ENCODE assay signal across 8 mouse cellular contexts in genomic region chr1:40657978-40658496, GRCm38 (mm10). TPM values are rescaled to one million over a fixed set of nuclear protein-coding genes. Genes with fewer than 3 reads are reported as not detected.
DNase-seq lines count a peak whose midpoint lies in the region; ATAC-seq and TF ChIP-seq lines count a peak whose summit lies in the region.

No protein-coding gene starts in this region.

- no peak overlapping the region for H3K9ac ChIP-seq in hindbrain, embryonic 11.5 days (ENCODE audit: low read depth, low read length)
- no peak overlapping the region for H3K9ac ChIP-seq in hindbrain, embryonic 16.5 days (ENCODE audit: low read depth, low read length)
- H3K9ac ChIP-seq in intestine, postnatal 0 days (ENCODE audit: low read depth, low read length), result no peak overlapping the region

- H3K4me3 ChIP-seq in hindbrain, embryonic 11.5 days (ENCODE audit: low read depth, low read length), result no peak overlapping the region
- no peak overlapping the region for H3K4me3 ChIP-seq in hindbrain, embryonic 16.5 days (ENCODE audit: low read length)
- no peak overlapping the region for H3K4me3 ChIP-seq in intestine, postnatal 0 days (ENCODE audit: low read depth, low read length)
- H3K4me3 ChIP-seq in left cerebral cortex, adult 2 months, result no peak overlapping the region

- intact Hi-C loops in left cerebral cortex, adult 2 months (cut with DNase I), result loop anchor here (1.0 to 10.0 kb wide), 3 partner anchors 79 to 543 kb away; no protein-coding TSS in a partner anchor

- H3K9me3 ChIP-seq in hindbrain, embryonic 11.5 days (ENCODE audit: control insufficient read depth, low read length), result no peaks in the 10 kb centered on the region
- H3K9me3 ChIP-seq in hindbrain, embryonic 16.5 days (ENCODE audit: control insufficient read depth, low read length), result no peaks in the 10 kb centered on the region
- no peaks in the 10 kb centered on the region for H3K9me3 ChIP-seq in intestine, postnatal 0 days (ENCODE audit: control insufficient read depth)

- no peaks in the 10 kb centered on the region for H3K27me3 ChIP-seq in hindbrain, embryonic 11.5 days (ENCODE audit: control insufficient read depth, insufficient read depth, low read length)
- no peaks in the 10 kb centered on the region for H3K27me3 ChIP-seq in hindbrain, embryonic 16.5 days (replicated peaks; ENCODE audit: control insufficient read depth, insufficient read depth, low read length)
- no peaks in the 10 kb centered on the region for H3K27me3 ChIP-seq in intestine, postnatal 0 days (replicated peaks; ENCODE audit: control insufficient read depth, insufficient read depth, low read length)

- H3K27ac ChIP-seq in hindbrain, embryonic 11.5 days (ENCODE audit: low read depth, low read length), result no peak overlapping the region
- no peak overlapping the region for H3K27ac ChIP-seq in hindbrain, embryonic 16.5 days (ENCODE audit: low read depth, low read length)
- no peak overlapping the region for H3K27ac ChIP-seq in intestine, postnatal 0 days (ENCODE audit: low read depth, low read length)
- H3K27ac ChIP-seq in left cerebral cortex, adult 2 months, result no peak overlapping the region

- H3K36me3 ChIP-seq in hindbrain, embryonic 11.5 days (ENCODE audit: control insufficient read depth, insufficient read depth, low read length), result no peaks in the 10 kb centered on the region
- H3K36me3 ChIP-seq in hindbrain, embryonic 16.5 days (ENCODE audit: control insufficient read depth, insufficient read depth, low read length), result no peaks in the 10 kb centered on the region
- H3K36me3 ChIP-seq in intestine, postnatal 0 days (ENCODE audit: control insufficient read depth, insufficient read depth), result no peaks in the 10 kb centered on the region

- no peak overlapping the region for H3K4me2 ChIP-seq in hindbrain, embryonic 11.5 days (replicated peaks; ENCODE audit: low read depth, low read length)
- no peak overlapping the region for H3K4me2 ChIP-seq in hindbrain, embryonic 16.5 days (ENCODE audit: low read length)
- H3K4me2 ChIP-seq in intestine, postnatal 0 days (replicated peaks; ENCODE audit: low read depth), result no peak overlapping the region

- peak; percentile 89 for TF ChIP-seq CTCF in intestine, postnatal 0 days (IDR thresholded peaks at IDR 0.05; ENCODE audit: low read depth)
- peak; percentile 82 for TF ChIP-seq CTCF in left cerebral cortex, adult 2 months (IDR thresholded peaks at IDR 0.05)

- peak; percentile 70 for DNase-seq in hindbrain, embryonic 11.5 days (ENCODE audit: low spot score)
- peak; percentile 20 for DNase-seq in Muller cell, postnatal 12 days (ENCODE audit: inconsistent ontology term)
- DNase-seq in embryo, embryonic 9.5 days (ENCODE audit: extremely low spot score), result peak; percentile 72
- peak; percentile 51 to 73 for DNase-seq in left cerebral cortex, adult 2 months (ENCODE audit: extremely low spot score in 1 of 2, low spot score in 2 of 2)
- DNase-seq in natural killer cell, adult 2 months (ENCODE audit: low spot score in 2 of 2), result peak; percentile 40 to 43
- peak; percentile 68 for DNase-seq in urinary bladder, postnatal 25 days (ENCODE audit: low spot score)

- no peak for ATAC-seq in hindbrain, embryonic 11.5 days (ENCODE audit: low FRiP score)
- ATAC-seq in hindbrain, embryonic 16.5 days, result no peak
- peak; percentile 62 for ATAC-seq in intestine, postnatal 0 days

- no peaks in the 10 kb centered on the region for H3K4me1 ChIP-seq in hindbrain, embryonic 11.5 days (replicated peaks; ENCODE audit: control insufficient read depth, insufficient read depth, low read length)
- H3K4me1 ChIP-seq in hindbrain, embryonic 16.5 days (ENCODE audit: control insufficient read depth, insufficient read depth, low read depth, low read length), result no peaks in the 10 kb centered on the region
- H3K4me1 ChIP-seq in intestine, postnatal 0 days (replicated peaks; ENCODE audit: control insufficient read depth, insufficient read depth, low read length), result no peaks in the 10 kb centered on the region

- 49% methylated on average over 8 of the region's 8 CpGs for WGBS in hindbrain, embryonic 11.5 days
- WGBS in hindbrain, embryonic 16.5 days, result 51% methylated on average over 8 of the region's 8 CpGs
- WGBS in intestine, postnatal 0 days, result 39% methylated on average over 8 of the region's 8 CpGs

RNA-seq across cellular contexts. Expression of gene Slc9a2, which starts 22.3 kb away (rescaled TPM):
- 0.06 TPM in 1 of 2 replicates, not detected in the other for polyA plus RNA-seq in hindbrain, embryonic 11.5 days (2014; fragmentation: Nextera tagmentation; extraction: Ambion mirVana)
- 0.49 and 0.51 TPM in 2 replicates for polyA plus RNA-seq in hindbrain, embryonic 16.5 days (2015; fragmentation: Nextera tagmentation; extraction: Ambion mirVana)
- polyA plus RNA-seq in intestine, postnatal 0 days (2015; fragmentation: Nextera tagmentation; extraction: Ambion mirVana), result 2.3 and 3.0 TPM in 2 replicates
- 1 to 10 TPM; 3.2 to 3.6 TPM for total RNA-seq in left cerebral cortex, adult 2 months (2021)

Comparison
In these comparisons a context has a peak if more than half of its experiments do, and no peak if none do; other contexts are left out.
1. DNase-seq: peak in every context shown above with its lines; median percentile 72 in embryo, embryonic 9.5 days; 70 in hindbrain, embryonic 11.5 days; 68 in urinary bladder, postnatal 25 days; 62 in left cerebral cortex, adult 2 months; 42 in natural killer cell, adult 2 months; 20 in Muller cell, postnatal 12 days.